Mouse (Mus musculus) liver, embryonic 14.5 days (tissue): Measurements from ENCODE around the gene Npr1.

Experiments used
- CTCF ChIP-seq: IDR thresholded peaks from 2 replicates; pipeline ENCODE4 v1.5.1; 2016; ENCODE audit warnings: antibody characterized with exemption, low read depth, control low read depth
- EP300 ChIP-seq: IDR thresholded peaks from 2 replicates; pipeline ENCODE4 v1.6.1; 2016; ENCODE audit warnings: antibody characterized with exemption, low read depth

GRCm38 (mm10) chr3:90448626-90449025 lies 17.0 kb downstream of the Npr1 start:
- TF ChIP-seq EP300 (no peak), CTCF (no peak)
